Mouse (Mus musculus) cerebellum, postnatal 36 days (tissue): Measurements from ENCODE around the gene Ppih.
"Not testable (repeated sequence)": the region's sequence is repeated elsewhere in the genome, so short reads cannot be mapped to it uniquely, and the experiment has no call there.

Source experiments
- DNase-seq, 2 experiments: peaks; one replicate each; pipeline ENCODE4 v3.0.0; 2021 to 2022; ENCODE audit warnings: mixed read lengths in 2 of 2

Gene Ppih

DNA sequence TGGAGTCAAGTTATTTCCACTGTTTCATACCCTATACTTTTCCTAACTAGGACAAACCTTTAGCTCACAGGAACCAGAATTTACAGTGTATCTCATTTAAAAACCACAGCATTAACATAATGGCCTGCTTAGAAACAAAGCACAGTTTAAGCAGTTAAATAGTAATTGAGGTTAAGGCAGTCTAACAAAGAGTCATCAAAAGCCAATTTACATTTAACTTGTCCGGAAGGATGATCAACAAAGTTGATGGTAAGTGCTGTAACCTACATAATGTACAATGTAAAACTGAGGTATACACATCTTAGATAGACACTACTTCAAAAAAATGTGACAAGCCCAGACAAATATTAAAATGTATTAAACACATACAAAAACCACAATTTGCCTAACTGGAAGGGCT, 28.4 kb downstream of the Ppih start:
- DNase-seq, result no peak

GRCm38 (mm10) chr4:119285336-119285735, 35.0 kb downstream of the Ppih start:
- no peak for DNase-seq

- DNase-seq, result no peak
These were observed 35.5 kb downstream of the Ppih start for GRCm38 (mm10) chr4:119284861-119285260.

DNA sequence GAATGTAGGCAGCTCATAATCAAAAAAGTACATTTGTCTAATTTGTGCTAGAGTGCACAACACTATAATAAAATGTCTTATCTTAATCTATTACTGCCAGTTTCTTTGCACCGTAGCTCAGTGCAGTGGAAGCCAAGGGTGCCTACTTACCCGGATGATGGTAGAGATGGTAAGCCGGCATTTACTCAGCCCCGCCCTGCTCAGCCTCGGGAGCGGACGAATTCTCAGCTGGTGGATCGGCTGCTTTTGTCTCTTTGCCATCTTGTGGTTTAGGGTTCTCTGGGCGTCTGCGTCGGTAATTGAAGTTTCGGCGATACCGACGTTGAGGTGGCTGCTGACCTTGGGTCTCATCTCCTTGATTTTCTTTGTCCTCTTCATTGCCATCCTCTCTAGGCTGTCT, 41.6 kb downstream of the Ppih start:
- not testable (repeated sequence) for DNase-seq

DNA sequence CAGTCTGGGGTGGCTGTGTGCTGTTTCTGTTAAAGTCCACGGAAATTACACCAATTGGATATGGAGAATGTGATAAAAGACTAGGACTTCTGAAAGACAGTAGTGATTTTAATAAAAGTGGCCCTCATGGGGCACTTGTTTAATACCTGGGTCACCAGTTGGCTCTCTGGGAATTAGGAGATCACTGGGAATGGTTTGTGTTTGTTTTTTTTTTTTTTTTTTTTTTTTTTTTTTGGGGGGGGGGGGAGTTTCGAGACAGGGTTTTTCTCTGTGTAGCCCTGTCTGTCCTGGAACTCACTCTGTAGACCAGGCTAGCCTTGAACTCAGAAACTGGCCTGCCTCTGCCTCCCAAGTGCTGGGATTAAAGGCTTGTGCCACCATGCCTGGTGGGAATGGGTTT, 44.6 kb downstream of the Ppih start:
- no peak for DNase-seq

GRCm38 (mm10) chr4:119275226-119275625, 45.1 kb downstream of the Ppih start:
- DNase-seq, result no peak

GRCm38 (mm10) chr4:119274627-119275026, 45.7 kb downstream of the Ppih start:
- DNase-seq, result no peak

DNA sequence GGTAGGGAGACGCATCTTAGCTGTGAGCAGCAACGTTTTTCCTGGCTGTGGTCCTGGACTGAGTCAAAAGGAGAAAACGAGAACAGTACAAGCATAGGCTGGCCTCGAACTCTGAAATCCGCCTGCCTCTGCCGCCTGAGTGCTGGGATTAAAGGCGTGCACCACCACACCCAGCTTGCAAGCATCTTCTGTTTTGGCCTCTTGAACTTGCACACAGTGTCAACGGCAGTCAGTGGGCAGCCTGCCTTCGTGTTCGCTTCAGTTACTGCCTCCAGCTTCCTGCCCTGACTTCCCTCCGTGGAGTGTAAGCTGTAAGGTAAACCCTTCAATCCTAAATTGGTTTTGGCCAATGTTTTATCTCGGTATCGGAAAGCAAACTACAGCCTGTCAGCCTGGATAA, 53.7 kb downstream of the Ppih start:
- DNase-seq, result no peak

- DNase-seq, result no peak
These were observed 56.9 kb downstream of the Ppih start for GRCm38 (mm10) chr4:119263459-119263858.

- DNase-seq, result no peak
These were observed 57.9 kb downstream of the Ppih start for GRCm38 (mm10) chr4:119262483-119262882.

DNA sequence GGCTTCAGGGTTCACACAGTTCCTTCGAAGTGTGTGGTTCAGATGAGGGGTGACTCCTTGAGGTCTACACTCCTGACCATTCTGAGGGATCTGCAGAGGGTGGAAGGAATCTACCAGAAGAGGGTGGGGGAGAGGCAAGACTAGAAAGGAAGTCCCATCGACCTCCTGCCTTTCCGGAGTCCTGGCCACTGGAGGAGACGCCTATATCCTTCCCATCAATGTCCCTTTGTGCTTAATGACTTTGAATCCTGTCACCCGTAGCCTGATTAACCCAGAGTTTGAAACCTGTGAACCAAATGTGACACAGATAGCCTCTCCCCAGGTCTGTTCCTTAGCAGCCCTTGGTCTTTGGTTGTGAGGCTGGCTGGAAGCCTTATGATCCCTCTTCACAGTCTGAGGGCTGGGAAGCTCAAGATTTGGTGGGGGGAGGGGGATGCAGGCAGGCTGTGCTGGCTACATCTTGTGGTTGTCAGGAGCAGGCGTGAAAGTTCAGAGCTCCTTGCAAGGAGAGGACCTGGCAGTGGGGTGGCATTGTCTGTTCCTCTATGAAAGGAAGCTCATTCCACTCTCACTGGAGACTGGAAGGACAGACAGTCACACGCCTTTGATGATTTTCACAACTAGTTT, 59.1 kb downstream of the Ppih start:
- no peak for DNase-seq

GRCm38 (mm10) chr4:119259344-119260254, 60.7 kb downstream of the Ppih start:
- no peak for DNase-seq

DNA sequence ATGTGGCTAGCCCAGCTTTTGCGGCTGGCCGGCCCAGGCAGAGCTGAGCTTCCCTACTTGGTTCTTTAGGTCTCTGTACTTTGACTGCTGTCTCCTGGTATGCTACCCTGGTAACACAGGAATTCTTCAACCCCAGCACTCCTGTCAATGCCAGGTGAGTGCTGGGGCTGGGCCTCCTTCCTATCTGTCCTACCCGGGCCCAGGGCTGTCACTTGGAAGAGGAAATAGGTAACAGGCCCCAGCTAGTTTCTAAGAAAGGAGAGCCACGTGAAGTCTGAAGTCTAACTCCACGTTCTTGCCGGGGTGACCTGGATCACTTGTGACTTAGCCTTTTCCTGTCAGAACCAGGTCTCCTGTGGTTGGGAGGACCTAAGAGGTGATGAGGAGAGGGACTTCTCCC, 63.3 kb downstream of the Ppih start:
- no peak for DNase-seq

DNA sequence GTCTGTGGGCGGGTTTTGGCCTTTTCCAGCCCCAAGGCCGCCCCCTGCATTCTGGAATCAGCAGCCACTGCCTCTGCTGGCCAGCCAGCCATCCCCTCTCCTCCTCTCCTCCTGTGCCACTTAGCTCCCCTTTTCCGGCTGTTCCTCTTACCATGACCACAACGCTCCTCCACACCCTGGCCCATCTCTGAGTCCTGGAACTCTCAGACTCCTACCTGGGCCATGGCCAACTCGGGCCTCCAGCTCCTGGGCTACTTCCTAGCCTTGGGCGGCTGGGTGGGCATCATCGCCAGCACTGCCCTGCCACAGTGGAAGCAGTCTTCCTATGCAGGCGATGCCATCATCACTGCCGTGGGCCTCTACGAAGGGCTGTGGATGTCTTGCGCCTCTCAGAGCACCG, 65.0 kb downstream of the Ppih start, which contains the start of gene Cldn19:
TSS of gene Cldn19 (plus strand) at position 64 of the 400 bp plus-strand sequence.
- no peak for DNase-seq

GRCm38 (mm10) chr4:119254012-119254618, 66.2 kb downstream of the Ppih start:
- no peak for DNase-seq

GRCm38 (mm10) chr4:119252025-119252808, 68.1 kb downstream of the Ppih start:
- no peak for DNase-seq
